Mouse (Mus musculus) gastrocnemius, adult 8-10 months (tissue): ENCODE results near the gene Zfp592. TPM values are rescaled to one million over a fixed set of nuclear protein-coding genes. Genes with fewer than 3 reads are reported as not detected.
A peak's percentile ranks its signal among the peaks of the same experiment; 100 is the strongest.

Experiments used
- DNase-seq, 2 experiments: peaks; one replicate each; pipeline ENCODE4 v3.0.0; 2022; ENCODE audit warnings: low spot score in 2 of 2
- total RNA-seq, 4 experiments: library from RNA; stranded (reverse); gene quantifications; 2 replicates each; pipeline ENCODE4 v1.2.4; 2022

Gene Zfp592
- total RNA-seq, 4 experiments from 2014 or later: 9.1 to 14.1 (median 12.1) TPM

DNA sequence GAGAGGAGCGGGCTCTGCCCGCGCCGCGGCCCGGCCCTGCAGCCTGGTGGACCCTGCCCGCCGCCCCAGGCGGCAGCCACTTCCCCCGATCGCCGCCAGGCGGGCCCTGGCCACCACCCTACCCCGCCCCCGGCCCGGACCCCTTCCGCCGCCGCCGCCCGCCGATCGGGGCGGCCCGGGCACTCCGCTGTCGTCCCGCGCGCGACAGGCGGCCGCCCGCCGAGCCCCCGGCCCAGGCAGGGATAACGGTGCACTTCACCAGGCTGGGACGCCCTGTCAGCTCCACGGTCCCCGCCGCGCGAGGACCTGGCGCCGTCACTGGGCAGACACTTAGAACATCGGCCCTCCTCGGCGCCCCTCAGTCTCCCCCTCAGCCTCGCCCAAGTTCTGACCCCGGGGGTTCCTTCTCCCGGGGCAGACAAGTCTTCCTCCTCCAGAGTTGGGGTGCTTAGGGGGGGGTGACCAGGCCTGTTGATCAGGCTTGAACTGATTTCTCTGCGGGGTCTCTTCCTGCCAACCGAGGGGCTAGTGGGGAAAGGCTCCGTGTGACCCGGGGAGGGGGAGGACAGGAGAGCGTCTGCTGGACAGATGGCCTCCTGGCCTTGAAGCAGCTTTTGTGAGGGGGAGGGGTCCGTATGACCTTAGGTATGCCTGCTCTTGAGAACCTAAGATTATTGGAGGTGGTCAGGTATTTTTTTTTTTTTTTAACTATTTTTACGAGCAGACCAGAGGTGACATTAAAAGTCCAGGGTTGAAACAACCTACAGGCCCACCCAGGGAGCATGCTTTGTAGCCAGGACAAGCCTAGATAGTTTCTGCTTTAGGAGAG lies 567 bp downstream of the Zfp592 start:
- DNase-seq: no peak

DNA sequence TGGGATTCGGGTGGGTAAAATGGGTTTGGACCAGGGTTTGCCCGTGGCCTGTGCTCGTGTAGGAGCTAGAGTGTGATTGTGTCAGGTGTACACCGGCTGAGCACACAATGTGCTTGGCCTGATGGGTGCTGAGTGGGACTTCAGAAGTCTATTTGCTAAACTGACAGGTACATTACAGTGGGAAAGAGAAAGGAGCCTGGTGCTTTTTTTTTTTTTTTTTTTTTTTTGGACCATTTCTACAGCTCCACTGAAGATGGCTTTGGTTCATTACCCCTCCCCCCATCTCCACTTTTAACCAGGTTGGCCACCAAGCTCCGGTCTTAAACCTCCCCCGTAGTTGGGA lies 1.2 kb downstream of the Zfp592 start:
- DNase-seq: no peak

DNA sequence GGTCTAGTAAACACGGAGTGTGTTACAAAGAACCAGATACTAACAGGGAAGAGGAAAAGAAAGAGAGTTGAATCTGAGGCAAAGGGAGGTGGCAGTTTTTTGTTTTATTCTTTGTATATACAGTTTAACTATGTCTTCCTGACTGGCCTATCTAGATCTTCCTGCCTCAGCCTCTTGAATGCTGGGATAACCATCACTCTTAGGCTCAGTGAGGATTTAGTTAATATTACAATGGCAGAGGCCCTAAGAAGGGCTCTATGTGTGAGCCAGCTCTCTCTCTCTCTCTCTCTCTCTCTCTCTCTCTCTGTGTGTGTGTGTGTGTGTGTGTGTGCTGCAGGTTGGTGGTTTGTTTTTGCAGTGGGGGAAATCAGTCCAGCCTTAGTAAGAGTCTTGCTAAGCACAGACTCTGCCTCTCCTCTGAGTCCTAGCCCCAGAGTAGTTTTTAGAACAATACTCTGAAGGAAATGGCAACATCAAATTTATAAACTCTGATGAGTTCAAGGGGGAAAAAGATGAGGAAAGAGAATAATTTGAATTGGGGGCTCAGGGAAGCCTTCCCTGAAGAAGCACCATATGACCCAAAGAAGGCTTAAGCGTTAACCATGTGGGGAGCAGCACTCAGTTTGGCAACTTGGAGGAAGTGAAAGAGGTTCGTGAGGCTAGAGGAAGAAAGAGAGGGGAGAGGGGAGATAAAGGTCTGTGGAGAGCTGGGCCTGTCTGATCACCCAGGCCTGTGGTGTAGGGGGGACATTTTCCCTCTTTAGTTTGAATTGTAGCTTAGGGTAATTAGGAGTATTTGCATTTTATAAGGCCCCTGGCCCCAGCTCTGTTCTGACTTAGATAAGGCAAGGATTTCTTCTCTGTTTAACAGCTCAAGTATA lies 2.0 kb downstream of the Zfp592 start:
- DNase-seq: no peak

DNA sequence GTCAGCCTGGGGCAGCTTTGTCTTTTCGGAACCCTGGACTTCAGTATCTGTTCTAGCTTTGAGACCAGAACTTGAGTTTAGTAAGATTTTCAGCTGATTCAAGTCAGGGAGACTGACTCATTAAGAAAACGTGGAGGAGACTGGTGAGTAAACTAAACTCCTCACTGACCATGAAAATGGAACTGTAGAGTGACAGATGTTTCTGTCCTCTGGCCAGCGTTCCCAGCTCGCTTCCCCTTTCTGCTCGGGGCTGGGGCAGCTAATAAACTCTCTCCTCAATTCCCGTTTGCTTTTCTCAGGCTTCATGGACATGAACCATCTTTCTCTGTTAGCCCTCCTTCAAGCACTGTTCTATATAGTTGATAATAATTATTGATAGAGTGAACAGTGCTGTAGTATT lies 4.3 kb downstream of the Zfp592 start:
- DNase-seq: no peak

DNA sequence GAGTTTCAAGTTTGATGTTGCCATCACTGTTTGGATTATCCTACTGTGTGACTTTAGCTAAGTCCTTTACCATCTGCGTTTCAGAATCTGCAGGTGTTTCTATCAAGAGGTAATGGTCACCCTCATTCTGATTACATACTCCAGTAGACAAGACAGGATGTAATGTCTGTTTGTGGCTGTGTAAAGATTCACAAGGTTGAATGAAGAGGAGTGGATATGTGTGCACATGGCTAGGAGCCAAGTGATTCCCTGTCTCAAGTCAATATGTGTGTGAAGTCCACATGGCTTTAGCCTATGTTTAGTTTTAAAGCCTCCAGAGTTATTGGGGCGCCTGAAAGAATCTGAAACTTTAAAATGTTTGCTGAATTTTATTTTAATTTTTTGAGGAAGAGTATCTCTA lies 6.1 kb downstream of the Zfp592 start:
- no peak for DNase-seq

DNA sequence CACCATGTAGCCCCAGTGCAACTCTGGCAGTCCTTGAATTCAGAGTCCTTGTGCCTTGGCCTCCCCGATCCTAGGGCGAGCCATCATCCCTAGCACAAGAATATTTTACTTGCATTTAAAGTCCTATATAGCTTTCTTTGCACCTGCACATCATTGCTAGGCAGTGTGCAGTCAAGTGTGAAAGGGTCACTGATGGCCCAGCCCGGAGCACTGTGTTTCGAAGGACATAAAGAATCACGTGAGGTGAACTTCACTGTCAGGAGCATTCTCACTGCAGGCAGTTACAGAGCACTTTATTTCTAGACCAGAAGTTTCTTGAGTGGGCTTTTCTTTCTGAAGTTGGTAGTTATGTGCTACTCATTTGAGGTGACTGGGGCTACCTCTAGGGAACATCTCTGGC lies 8.4 kb downstream of the Zfp592 start:
- DNase-seq: no peak

DNA sequence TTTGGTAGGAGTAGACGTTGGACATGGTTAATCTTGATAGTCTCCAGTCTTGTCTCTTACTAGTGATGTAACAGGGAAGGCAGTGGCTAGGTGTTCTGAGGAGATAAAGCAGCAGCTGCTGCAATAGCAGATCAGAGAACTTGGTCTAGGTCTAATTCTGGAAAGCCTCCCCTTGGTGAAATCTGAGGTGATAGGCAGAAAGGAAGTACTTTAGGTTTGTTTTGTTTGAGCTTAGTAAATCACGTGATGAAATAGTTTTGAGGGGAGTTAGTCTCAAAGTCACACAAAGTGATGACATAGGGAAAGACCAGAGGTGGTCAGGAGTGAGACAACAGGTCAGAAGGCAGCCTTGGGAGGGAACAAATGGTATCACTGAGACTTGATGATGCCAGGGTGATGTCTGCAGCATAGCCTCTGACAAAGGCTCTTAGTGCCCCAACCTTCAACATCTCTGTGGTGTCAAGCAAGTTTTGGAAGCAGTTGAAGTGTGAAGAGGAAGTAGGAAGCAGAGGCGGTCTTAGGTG lies 11.1 kb downstream of the Zfp592 start:
- no peak for DNase-seq

DNA sequence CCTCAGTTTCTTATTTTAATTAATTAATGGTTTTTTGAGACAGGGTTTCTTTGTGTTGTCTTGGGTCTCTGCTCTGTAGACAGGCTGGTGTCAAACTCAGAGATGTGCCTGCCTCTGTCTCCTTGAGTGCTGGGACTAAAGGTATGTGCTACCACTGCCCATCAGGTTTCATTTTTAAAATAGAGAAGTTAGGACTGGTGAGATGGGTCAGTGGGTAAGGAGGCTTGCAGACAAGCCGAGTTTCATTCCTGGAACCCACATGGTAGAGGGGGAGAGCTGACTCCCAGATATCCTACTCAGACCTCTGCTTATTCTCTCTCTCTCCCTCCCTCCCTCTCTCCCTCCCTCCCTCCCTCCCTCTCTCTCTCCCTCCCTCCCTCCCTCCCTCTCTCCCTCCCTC lies 12.5 kb downstream of the Zfp592 start:
- no peak for DNase-seq

DNA sequence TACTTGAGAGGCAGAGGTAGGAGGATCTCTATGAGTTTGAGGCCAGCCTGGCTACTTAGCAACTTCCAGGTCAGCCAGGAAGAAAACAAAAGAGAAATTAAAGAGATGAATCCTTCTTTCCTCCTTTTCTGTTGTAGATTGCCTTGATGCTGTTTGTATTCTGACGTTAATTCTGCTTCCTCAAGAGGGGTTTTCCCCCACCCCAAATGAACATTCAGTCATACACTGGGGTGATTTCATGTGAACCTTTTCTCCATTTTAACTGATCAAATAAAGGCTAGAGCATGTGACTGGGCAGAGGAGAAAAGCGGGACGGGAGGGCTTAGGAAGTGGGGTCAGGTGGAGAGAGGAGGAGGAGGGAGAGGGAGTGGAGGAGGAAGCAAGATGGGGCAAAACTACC lies 14.8 kb downstream of the Zfp592 start:
- no peak for DNase-seq

DNA sequence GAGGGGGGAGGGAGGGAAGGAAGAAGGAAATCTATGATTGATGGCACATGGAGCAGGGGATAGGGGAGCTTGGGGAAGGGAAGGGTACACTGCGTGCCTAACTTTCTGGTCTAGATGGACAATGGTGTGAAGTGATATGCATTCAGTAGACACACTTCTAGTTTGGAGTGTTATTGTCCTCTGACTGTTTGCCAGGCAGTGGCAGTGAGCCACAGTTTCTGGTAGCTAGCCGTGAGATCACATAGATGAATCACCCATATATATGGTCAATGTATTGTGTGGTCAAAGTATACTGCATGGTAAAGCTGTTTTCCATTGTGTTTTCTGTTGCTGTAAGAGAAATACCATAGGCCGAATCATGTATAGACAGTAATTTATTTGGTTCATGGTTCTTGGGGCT lies 18.1 kb downstream of the Zfp592 start:
- DNase-seq: no peak

DNA sequence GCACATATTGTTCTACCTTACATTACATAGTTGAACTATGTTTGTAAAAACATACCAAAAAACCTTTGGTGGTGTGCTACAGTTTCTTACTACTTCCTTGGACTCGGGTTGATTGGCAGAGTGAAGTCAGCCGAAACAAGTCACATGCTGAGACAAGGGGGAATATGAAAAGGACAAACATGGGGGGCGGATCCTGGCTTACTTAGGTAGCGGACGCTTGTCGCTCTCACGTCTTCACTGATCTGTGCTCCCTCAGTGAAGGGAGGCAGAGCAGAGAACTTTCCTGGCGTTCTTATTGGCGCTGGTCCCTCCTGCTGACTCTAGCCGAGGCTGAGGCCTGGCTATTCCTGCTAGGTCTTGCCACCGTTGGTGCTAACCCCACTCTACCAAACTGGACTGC lies 26.8 kb downstream of the Zfp592 start:
- no peak for DNase-seq

DNA sequence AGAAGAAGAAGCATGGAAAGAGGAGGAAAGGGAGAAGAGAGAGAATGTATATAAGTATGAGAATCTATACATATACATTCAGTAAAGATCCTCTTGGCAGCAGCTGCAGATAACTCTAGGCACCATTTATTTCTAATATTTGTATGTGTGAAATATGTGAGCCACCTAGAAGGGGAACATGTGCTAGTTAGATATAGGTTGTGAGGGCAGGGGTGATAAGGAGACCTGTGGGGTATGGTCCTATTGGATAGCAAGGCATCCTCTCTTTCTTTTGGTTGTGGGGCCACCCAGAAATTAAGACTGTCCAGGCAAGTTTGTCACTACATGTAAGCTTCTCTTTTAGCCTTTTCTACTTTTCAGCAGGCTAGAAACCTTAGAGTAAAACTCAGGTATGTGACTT lies 29.2 kb downstream of the Zfp592 start:
- no peak for DNase-seq

DNA sequence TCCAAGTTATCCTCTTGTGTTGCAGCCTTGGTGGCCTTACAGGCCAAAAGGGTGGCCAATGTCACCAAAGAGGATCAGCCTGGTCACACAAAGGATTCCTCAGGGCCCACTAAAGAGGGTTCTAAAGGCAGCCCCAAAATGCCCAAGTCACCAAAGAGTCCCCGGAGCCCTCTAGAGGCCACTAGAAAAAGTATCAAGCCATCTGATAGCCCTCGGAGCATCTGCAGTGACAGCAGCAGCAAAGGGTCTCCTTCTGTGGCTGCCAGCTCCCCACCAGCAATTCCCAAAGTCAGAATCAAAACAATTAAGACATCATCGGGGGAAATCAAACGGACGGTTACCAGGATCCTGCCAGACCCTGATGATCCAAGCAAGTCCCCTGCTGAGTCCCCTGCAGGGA lies 30.6 kb downstream of the Zfp592 start:
- DNase-seq: no peak

DNA sequence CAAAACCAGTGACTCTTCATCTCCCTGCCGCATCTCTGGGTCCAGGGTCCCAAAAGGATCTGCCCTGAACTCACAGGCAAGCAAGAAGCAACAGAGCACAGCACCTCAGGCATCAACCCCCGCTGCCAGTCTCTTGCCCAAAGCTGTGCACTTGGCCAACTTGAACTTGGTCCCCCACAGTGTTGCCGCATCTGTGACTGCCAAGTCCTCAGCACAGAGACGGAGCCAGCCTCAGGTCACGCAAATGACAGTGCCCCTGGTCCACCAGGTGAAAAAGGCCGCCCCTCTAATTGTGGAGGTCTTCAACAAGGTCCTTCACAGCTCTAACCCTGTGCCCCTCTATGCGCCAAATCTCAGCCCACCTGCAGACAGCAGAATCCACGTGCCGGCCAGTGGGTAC lies 31.2 kb downstream of the Zfp592 start:
- DNase-seq: no peak

DNA sequence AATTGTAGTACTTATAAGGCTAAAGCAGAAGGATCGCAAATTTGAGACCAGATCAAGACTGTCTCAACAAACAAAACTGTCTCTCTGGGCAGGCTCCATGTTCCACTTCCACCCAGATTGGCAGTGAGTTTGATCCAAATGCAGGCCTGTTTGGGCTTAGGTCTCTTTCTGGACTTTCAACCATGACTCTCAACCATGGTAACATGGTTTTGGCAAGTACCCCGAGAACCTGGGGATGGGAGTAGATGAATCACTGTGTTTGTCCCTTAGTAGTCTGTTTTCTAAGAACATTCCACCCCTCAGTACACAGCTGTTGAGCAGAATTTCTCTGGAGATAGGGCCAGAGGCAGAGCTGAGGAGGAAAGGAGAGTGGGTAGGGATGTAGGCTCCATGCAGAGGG lies 32.3 kb downstream of the Zfp592 start:
- DNase-seq: no peak

DNA sequence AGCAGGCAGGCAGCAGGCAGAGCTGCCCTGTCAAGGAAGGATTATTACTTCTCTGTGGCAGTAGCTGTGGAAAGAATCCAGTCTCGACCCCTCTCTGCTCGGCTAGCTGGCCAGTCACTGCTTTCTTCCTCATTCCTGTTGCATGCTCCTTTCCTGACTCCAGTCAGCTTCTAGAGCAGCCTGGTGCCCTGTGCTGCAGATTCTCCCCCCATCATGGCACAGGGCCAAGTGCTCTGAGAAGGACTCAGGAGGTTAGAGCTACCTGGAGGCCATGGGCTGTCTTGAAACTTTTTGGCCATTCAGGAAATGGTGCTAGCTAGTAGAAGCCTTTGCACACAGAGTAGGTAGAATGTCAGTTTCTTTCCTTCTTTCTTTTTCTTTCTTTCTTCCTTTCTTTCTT lies 46.2 kb downstream of the Zfp592 start:
- no peak for DNase-seq

DNA sequence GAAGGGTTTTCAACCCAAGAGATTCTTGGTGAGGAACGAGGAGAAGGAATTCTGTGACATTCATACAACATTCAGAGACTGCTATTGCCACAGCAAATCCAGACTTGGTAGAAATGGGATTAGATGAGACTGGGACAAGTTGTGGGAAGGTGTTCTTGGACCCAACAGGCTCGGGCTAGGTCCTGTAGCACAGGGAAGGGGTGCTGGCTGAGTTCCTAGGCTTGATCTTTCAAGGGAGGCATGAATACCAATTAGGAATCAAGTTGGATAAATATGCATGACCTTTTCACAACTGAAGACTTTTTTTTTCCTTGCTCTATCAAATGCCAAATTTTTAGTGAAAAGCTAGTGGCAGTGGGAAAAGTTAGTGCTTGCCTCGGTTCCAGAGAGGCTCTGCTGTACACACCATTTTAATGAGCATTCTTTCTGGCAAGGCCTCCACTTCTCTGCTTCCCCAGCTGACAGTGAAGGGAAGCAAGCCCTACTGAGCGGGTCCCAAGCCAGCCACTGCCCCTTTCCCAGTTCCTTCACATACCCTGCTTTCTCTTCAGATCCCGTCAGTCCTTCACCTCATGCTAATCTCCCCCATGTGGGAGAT lies 49.6 kb downstream of the Zfp592 start:
- DNase-seq: no peak

DNA sequence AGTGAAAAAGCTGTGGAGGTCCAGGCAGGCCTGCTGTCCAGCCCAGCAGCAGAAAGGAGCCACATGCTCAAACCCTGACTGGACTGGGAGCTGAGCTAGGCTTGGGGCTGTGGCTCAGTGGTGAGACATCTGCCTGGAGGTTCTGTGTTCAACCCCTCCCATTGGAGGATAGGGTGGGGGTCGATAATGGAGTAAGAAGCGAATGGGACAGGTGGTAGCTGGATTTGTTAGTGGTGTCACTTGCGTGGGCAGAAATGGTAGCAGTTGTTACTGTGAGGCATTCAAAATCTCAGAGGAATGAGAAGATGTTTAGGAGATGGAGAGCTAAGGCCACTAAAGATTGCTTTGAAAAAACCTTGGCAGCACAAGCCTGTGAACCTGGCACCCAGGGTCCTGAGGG lies 54.4 kb downstream of the Zfp592 start:
- DNase-seq: no peak

DNA sequence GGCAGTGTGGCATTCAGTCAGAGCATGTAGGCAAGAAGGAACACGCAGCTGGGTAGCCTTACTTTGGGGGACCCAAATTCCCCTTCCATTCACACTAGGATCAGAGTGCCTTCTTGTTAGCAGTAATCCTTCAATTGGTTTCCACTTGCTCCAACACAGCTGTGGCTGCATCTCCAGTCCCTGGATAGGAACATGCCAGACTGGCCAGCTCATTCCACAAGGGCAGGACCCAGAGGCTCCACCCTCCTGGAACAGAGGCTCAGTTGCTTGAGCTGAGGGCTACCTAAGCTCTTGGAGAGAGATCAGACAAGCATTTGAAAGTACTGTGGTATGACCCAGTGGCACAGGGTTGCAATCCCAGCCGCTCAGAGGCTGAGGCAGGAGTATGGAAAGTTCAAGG lies 55.0 kb downstream of the Zfp592 start:
- DNase-seq: peak in 1 of 2 experiments; percentile 17

DNA sequence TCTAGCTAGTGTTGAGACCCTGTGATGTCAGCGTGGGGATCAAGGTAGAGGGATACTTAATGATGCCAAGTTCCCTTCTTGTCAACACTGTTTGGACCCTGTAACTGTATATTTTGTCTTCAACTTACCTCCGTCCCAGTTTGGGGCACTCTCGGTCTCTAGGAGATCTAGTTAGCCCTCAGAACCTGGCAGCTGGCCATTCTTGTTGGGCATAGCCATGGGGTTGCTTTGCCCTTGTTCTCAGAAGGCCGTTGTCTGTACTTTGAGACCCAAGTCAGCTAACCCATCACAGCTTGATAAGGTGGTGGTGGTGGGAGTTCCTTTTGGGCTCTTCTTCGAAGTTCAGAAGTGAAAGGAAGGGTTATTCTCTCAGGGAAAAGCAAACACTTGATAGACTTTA lies 56.5 kb downstream of the Zfp592 start:
- no peak for DNase-seq

DNA sequence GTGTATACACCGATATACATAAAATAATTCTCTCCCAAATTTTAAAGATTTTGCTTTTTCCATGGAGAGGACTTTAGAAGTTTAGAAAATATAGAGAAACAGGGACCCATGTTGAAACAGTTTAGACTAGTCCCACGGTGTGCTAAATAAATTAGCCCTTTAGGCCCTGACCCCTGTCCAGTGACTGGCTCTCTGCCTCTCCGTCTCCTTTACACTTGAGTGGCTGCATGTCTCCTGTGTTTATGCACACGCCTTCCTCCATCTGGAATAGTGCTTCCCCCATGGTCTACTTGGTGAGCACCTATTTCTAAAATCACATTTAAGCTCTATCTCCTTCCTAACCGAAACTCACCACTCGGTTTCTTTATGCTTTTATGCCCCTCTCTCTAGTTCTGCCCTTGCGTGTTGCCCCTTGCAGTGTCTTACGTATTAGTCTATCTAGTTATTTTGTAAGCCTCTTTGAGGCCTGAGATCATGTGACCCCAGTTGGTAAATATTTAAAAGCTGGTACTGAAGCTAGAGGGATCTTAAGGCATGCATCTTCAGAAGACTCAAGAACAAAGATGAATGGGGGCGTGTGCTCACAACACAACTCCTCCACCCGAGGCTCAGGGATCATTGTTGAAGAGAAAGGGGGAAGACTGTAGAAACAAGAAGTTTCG lies 62.4 kb downstream of the Zfp592 start:
- no peak for DNase-seq

DNA sequence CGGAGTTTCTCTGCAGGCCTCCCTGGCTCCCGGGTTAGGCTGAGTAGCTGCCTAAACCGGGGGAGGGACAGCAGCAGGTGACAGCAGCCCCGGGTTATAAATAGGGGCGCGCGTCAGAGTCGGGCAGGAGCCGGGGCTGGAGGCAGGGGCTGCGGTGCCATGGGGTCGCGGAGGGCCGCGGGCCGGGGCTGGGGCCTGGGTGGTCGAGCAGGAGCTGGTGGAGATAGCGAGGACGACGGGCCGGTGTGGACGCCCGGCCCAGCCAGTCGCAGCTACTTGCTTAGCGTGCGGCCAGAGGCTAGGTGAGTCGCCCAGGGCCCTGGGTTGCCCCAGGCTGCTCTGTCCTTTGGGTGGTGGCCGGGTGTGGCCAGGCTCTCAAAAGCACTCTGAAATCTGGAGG lies 64.0 kb downstream of the Zfp592 start, which contains the start of gene Alpk3:
TSS of gene Alpk3 (plus strand) at position 130 of the 400 bp plus-strand sequence.
- peak; percentile 68 to 70 for DNase-seq
